Mouse (Mus musculus) retina, embryonic 14.5 days (tissue): Measurements from ENCODE around the gene Unc45a.
"Not testable (repeated sequence)": the region's sequence is repeated elsewhere in the genome, so short reads cannot be mapped to it uniquely, and the experiment has no call there.

Experiments used
- DNase-seq: peaks from one replicate; pipeline ENCODE4 v3.0.0-alpha.2; 2015; ENCODE audit warnings: low spot score

Gene Unc45a

GRCm38 (mm10) chr7:80325292-80325868 lies 15.4 kb downstream of the Unc45a start:
- DNase-seq, result no peak

GRCm38 (mm10) chr7:80324816-80325119 lies 16.0 kb downstream of the Unc45a start:
- DNase-seq, result not testable (repeated sequence)

DNA sequence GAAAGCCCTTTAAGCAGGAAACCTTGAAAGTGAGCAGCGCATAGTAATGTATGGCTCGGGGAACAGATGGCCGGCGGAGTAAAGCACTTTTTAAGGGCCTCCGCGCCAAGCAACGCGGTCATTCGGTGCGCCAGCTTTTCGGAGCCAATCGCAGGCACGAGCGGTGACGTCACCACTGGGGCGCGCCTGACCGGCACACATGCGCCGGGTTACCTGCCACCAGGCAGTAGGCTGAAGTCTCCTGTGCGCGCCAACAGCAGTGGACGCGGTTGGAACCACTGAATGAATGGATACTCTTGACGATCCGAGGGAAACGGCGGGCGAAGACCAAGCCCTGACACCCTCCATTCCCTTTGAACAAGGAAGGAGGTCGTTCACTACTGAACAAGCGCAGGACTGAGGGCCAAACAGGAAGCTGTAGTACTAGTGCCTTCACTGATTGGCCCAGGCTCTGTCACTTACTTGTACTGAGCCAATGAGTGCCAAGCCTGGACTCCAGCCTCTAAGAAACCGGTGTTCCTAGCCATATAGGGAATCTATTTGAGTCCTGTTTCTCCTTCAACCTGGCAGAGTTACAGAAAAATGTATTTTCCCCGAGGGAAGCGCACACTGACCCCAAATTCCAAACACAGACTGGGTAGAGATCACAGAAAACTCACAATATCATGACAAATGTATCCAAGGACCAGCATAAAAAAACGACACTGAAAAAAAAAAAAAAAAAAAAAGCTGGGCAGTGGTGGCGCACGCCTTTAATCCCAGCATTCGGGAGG lies 16.6 kb downstream of the Unc45a start, which contains the start of gene Rccd1:
Rccd1 (minus strand) TSS at position 412 of the 773 bp plus-strand sequence.
- DNase-seq, result peak; percentile 94

GRCm38 (mm10) chr7:80323336-80323735 lies 17.5 kb downstream of the Unc45a start:
- no peak for DNase-seq

DNA sequence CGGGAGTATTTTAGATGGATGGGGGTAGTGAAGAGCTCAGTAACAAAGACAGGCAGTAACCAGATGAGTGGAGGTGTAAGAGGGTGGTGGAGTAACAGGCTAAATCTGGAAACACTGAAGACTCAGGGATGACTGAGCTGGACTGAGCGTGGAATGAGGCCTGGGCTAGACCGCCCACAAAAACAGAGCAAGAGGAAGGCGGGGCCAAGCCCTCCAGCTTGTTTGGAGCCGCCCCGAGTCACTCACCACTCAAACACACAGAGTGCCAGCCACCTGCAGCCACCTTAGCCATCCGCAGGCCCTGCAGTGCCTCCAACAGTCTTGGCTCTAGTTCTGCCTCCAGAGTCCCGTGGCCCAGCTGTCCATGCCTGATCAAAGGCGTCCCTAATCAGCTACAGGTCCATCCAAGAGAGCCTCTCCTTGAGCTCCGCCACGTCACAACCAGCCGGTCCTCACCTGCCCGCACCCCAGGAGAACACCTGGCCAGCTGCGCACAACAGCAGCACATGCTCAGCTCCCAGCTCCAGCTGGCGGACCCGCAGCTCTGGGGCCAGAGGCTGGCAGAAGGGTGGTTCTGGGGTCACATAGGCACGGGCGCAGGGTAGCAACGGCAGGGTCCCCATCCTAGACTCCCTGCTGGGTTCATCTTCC lies 20.8 kb downstream of the Unc45a start:
- DNase-seq, result no peak

GRCm38 (mm10) chr7:80318670-80319069 lies 22.1 kb downstream of the Unc45a start:
- no peak for DNase-seq

- DNase-seq, result no peak
Measured at GRCm38 (mm10) chr7:80317439-80318115, 23.2 kb downstream of the Unc45a start.

DNA sequence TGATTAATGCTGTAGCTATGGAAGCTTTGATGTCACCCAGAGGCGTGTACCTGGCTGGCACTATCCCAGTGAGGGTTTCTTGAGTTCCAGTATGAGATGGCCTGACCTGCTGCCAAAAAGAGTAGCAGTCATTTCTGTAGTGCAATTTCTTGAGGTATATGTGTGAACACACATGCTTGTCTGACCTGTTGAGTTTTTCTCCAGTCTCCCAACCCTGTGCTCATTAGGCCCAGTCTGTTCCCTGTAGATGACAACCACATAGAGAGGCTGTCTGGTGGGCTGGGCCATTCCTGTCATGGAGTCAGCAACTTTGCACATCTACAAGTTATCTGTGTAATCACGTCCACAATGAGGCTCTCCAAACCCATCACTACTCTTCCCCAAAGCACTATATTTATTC lies 25.1 kb downstream of the Unc45a start:
- no peak for DNase-seq

DNA sequence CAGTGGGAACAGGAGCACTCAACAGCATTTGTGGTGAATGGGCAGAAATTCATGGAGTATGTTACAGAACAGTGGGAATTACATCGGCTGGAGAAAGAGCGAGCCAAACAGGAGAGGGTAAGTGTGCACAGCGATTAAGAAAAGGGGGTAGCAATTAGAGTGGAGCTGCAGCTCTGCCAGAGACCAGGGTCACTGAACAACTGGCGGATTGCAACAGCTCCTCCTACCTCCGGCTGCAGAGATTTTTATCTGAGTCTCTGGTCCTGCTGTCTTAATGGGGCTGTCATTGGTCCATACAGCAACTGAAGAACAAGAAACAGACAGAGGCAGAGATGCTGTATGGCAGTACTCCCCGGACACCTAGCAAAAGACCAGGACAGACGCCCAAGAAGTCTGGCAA lies 30.0 kb downstream of the Unc45a start:
- no peak for DNase-seq

- DNase-seq, result no peak
Measured at GRCm38 (mm10) chr7:80307766-80308165, 33.0 kb downstream of the Unc45a start.

DNA sequence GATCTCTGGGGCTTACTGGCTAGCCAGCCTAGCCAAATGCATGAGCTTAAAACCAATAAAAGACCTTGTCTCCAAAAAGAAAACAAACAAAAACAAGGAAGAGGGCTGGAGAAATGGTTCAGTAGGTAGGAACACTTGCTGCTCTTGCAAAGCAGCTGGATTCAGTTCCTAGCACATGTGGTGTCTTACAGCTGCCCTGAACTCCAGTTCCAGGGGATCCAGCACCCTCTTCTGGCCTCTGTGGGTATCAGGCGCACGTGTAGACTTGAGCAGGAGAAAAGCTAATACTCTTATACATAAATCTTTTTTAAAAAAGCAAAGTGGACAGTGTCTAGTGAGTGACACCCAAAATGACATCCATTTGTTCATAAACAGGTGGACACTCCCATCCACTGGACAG lies 39.3 kb downstream of the Unc45a start:
- no peak for DNase-seq

GRCm38 (mm10) chr7:80299568-80299967 lies 41.2 kb downstream of the Unc45a start:
- no peak for DNase-seq

DNA sequence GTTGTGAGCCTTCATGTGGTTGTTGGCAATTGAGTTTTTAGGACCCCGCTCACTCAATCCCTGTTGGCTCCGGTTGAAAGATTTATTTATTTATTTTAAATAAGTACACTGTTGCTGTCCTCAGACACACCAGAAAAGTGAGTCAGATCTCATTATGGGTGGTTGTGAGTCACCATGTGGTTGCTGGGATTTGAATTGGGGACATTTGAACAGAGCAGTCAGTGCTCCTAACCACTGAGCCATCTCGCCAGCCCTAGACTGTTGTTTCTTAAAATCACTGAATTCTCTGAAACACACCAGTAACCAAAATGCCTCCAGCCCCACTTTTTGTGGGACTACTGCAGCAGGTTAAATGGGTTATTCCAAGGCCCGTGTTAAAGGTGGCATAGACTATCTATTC lies 42.1 kb downstream of the Unc45a start:
- DNase-seq, result no peak

- DNase-seq, result no peak
Measured at GRCm38 (mm10) chr7:80297041-80297440, 43.8 kb downstream of the Unc45a start.

- no peak for DNase-seq
Measured at GRCm38 (mm10) chr7:80296462-80296861, 44.3 kb downstream of the Unc45a start.

- no peak for DNase-seq
Measured at GRCm38 (mm10) chr7:80294764-80295648, 45.8 kb downstream of the Unc45a start.

DNA sequence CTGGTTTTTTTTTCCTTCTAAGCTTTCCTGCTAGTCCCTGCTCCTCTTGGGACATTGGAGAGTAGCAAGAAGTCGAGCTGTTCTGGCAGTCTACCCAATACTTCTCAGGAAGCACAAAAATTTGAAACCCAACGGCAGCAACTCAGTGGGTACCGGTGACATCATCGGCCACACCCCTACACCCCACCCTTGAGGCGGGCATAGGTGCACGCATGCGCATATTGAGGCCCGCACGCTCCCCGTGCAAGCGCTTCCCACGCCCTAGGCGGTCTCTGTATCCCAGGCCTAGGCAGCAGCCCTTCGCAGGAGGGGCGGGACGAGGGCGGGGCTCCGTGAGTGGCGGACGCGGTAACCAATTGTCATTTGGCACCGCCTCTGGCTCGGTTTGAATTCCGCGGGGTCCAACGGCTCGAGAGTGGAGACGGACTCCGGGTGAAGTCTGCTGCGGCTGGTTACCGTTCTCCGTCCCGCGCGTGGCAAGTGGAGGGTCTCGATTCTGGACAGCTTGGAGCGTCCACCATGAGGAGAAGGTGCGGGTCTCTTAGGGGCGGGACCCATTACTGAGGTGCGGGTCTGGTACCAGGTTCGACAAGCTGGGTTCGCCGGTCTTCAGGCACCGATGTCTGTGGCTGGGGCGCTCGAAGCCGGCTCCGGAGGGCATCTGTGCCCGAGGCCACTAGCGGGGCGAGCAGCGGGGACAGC lies 46.6 kb downstream of the Unc45a start, which contains the start of gene Prc1:
Prc1 (plus strand) TSS at position 389 of the 702 bp plus-strand sequence.
- peak; percentile 99 for DNase-seq

GRCm38 (mm10) chr7:80287736-80288135 lies 53.1 kb downstream of the Unc45a start:
- no peak for DNase-seq

DNA sequence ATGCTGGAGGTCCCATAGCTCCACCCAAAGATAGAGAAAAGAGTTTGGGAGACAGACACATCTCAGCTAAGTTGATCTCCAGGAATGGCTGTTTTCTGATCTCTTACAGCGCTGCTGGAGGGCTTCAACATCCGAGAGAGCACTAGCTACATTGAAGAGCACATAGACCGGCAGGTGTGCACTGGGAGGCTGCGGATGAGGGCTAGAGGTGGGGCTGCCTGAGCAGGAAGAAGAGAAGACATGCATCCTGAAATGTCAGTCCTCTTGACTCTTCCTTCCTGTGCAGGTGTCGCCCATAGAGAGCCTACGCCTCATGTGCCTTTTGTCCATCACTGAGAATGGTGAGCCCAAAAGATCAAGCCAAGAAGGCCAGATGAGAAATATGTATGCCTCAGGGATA lies 55.1 kb downstream of the Unc45a start:
- no peak for DNase-seq

- DNase-seq, result no peak
Measured at GRCm38 (mm10) chr7:80284391-80284790, 56.4 kb downstream of the Unc45a start.
